8 mouse cellular contexts compared by ENCODE assay signal in the genomic region with DNA sequence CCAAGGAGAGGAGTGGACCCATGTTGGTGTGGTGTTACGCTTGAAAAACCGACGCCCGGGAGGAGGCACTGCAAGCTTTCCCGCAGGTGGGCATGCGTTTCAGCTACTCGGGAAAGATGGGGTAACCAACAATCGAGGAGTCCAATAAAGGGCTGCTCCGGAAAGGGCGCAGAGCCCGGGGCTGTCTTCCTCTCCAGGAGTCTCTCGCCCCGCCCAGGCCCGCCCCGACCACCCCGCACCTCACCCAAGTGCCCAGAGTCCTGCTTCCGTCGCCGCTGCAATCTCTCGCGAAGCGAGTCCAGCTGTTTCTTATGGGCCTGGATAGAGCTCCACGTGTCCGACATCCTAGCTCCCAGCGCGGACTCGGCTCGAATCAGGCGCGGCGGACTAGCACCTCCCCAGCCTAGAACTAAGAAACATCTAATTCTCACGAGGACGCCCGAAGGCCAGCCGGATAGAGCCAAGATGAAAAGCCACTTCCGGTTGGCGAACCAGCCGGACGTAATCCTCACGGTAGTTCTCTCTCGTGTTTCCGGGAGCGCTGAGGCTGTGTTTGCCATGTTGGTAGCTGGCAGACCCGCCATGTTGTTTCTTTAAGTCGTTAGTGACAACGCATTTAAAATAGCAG. TPM values are rescaled to one million over a fixed set of nuclear protein-coding genes. Genes with fewer than 3 reads are reported as not detected.
DNase-seq lines count a peak whose midpoint lies in the region; ATAC-seq lines count a peak whose summit lies in the region.

A gene (minus strand): TSS at position 485 of the 628 bp plus-strand sequence.

- H3K36me3 ChIP-seq in forebrain, embryonic 14.5 days (ENCODE audit: control insufficient read depth, insufficient read depth, low read length): peaks cover 11% of the 10 kb centered on the region
- peaks cover 10% of the 10 kb centered on the region for H3K36me3 ChIP-seq in neural tube, embryonic 15.5 days

- intact Hi-C loops in heart, postnatal 14 days (cut with DNase I): loop anchor here (10.0 kb wide), 1 partner anchor 420 kb away; a partner anchor contains a TSS

- peak within 1 kb of the TSS; percentile 69 for H3K4me3 ChIP-seq in forebrain, embryonic 14.5 days (ENCODE audit: low read depth, low read length)
- H3K4me3 ChIP-seq in neural tube, embryonic 15.5 days (replicated peaks): peak within 1 kb of the TSS; percentile 65

- H3K4me2 ChIP-seq in forebrain, embryonic 14.5 days (ENCODE audit: low read length): peak within 1 kb of the TSS; percentile 78
- H3K4me2 ChIP-seq in neural tube, embryonic 15.5 days: peak within 1 kb of the TSS; percentile 59

- no peaks in the 10 kb centered on the region for H3K27me3 ChIP-seq in forebrain, embryonic 14.5 days (replicated peaks; ENCODE audit: control insufficient read depth, insufficient read depth, low read length)
- H3K27me3 ChIP-seq in neural tube, embryonic 15.5 days (replicated peaks): no peaks in the 10 kb centered on the region

- peak; percentile 94 for DNase-seq in ES-CJ7 (ENCODE audit: low read depth, low spot score)
- DNase-seq in cerebellum, adult 11 months: peak; percentile 86
- DNase-seq in forebrain, embryonic 14.5 days (ENCODE audit: low spot score): peak; percentile 98
- peak; percentile 85 to 91 for DNase-seq in heart, postnatal 14 days
- DNase-seq in layer of hippocampus, adult 11-12 months (ENCODE audit: low spot score): peak; percentile 94
- DNase-seq in lung, adult 18-20 months: peak; percentile 92 to 94
- DNase-seq in testis, postnatal 14 days (ENCODE audit: low spot score): peak; percentile 91

- peak within 1 kb of the TSS; percentile 76 for H3K9ac ChIP-seq in forebrain, embryonic 14.5 days (ENCODE audit: low read length)
- peak within 1 kb of the TSS; percentile 70 for H3K9ac ChIP-seq in neural tube, embryonic 15.5 days (replicated peaks)

- peaks cover 6% of the 10 kb centered on the region for H3K4me1 ChIP-seq in forebrain, embryonic 14.5 days (ENCODE audit: control insufficient read depth, insufficient read depth, low read length)
- peaks cover 23% of the 10 kb centered on the region for H3K4me1 ChIP-seq in neural tube, embryonic 15.5 days

- no peaks in the 10 kb centered on the region for H3K9me3 ChIP-seq in forebrain, embryonic 14.5 days (replicated peaks; ENCODE audit: control insufficient read depth, low read length)
- no peaks in the 10 kb centered on the region for H3K9me3 ChIP-seq in neural tube, embryonic 15.5 days (replicated peaks)

- H3K27ac ChIP-seq in forebrain, embryonic 14.5 days (ENCODE audit: low read depth, low read length): peak within 1 kb of the TSS; percentile 90
- peak within 1 kb of the TSS; percentile 94 for H3K27ac ChIP-seq in neural tube, embryonic 15.5 days (replicated peaks)

- peak; percentile 95 for ATAC-seq in forebrain, embryonic 14.5 days
- peak; percentile 96 for ATAC-seq in neural tube, embryonic 15.5 days (ENCODE audit: low FRiP score)

- WGBS in forebrain, embryonic 14.5 days: under 1% methylated on average over 46 of the region's 46 CpGs
- under 1% methylated on average over 46 of the region's 46 CpGs for WGBS in neural tube, embryonic 15.5 days

RNA-seq across cellular contexts. Expression of the gene that starts here (rescaled TPM):
- 42.4 and 46.9 TPM in 2 replicates for polyA plus RNA-seq in forebrain, embryonic 14.5 days (2014; fragmentation: Nextera tagmentation; extraction: Ambion mirVana)
- 10 to 100 TPM; 19.1 to 19.5 TPM for total RNA-seq in heart, postnatal 14 days (2021)
- 44.9 and 47.9 TPM in 2 replicates for polyA plus RNA-seq in neural tube, embryonic 15.5 days (2015; fragmentation: Nextera tagmentation; extraction: Ambion mirVana)

Comparison
In these comparisons a context has a peak if more than half of its experiments do, and no peak if none do; other contexts are left out.
1. Peak in every context shown above with its lines: DNase-seq, ATAC-seq, H3K4me3 ChIP-seq and H3K27ac ChIP-seq.